Mouse (Mus musculus): ENCODE measurements around the gene Chd3. TPM values are rescaled to one million over a fixed set of nuclear protein-coding genes. Genes with fewer than 3 reads are reported as not detected.

Gene Chd3
- polyA plus RNA-seq, 1 experiment from 2014 or later: 68.9 TPM

DNA sequence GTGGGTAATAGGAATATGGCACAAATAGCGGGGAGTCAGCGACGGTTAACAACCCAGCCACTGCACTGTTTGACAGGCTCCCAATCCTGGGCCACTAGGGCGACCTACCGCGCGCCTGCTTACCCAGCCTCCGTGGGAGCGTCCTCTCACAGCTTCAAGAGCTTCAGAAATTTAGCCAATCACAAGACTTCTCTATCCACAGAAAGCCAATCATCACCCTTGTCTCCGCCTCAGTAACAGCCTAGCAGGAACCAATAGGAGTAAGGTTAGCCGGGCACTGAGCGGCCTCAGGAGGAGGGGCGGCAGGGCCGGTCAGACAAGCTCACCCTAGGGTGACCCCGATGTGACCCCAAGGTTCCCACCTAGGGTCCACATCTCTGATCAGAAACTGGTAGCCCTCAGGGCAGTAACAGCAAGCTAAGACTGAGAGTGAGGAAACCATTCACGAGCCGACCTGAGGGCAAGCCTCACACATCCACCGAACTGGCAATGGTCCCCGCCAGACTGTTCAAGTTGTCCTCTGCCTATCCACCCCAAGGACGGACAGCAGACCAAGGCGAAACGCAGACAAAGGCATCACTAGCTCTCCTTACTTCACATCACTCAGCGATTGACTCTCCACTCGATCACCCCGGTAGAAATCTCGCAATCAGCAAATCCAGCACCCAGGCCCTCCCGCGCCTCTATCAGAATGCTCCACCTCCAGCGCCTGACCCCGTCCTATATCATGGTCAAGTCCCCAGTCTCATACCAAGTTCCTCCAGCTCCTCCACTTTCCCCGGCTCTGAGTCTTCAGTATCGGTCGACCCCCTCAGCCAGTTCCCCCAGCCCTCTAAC is 39.6 kb upstream of the Chd3 start:
- H3K36me3 ChIP-seq (ENCODE audit: control insufficient read depth, insufficient read depth, low read length): peaks cover 62% of the 10 kb centered on the region
- no peaks in the 10 kb centered on the region for H3K9me3 ChIP-seq (ENCODE audit: control insufficient read depth, low read length)
- H3K4me2 ChIP-seq (ENCODE audit: low read depth, low read length): peak overlapping the region; percentile 92
- peak; percentile 97 for DNase-seq (ENCODE audit: low spot score)
- H3K27me3 ChIP-seq (replicated peaks; ENCODE audit: control insufficient read depth, insufficient read depth, low read length): no peaks in the 10 kb centered on the region
- peak overlapping the region; percentile 77 for H3K4me3 ChIP-seq (ENCODE audit: low read depth, low read length)
- ATAC-seq (ENCODE audit: low read depth): peak; percentile 82
- peak overlapping the region; percentile 90 for H3K9ac ChIP-seq (ENCODE audit: low read depth, low read length)
- H3K4me1 ChIP-seq (ENCODE audit: control insufficient read depth, insufficient read depth, low read length): peaks cover 31% of the 10 kb centered on the region
- WGBS: under 1% methylated on average over 32 of the region's 33 CpGs
- peak overlapping the region; percentile 97 for H3K27ac ChIP-seq (replicated peaks; ENCODE audit: low read depth, low read length)

GRCm38 (mm10) chr11:69407724-69408004 is 38.5 kb upstream of the Chd3 start:
- H3K27me3 ChIP-seq (replicated peaks; ENCODE audit: control insufficient read depth, insufficient read depth, low read length): no peaks in the 10 kb centered on the region
- H3K27ac ChIP-seq (replicated peaks; ENCODE audit: low read depth, low read length): no peak overlapping the region
- H3K9me3 ChIP-seq (ENCODE audit: control insufficient read depth, low read length): no peaks in the 10 kb centered on the region
- ATAC-seq (ENCODE audit: low read depth) (no peak), DNase-seq (ENCODE audit: low spot score) (no peak)
- peaks cover 65% of the 10 kb centered on the region for H3K36me3 ChIP-seq (ENCODE audit: control insufficient read depth, insufficient read depth, low read length)
- 0 out of 2 replicates have a peak overlapping the region, but pooled peaks have one; percentile 90 for H3K9ac ChIP-seq (ENCODE audit: low read depth, low read length)
- H3K4me1 ChIP-seq (ENCODE audit: control insufficient read depth, insufficient read depth, low read length): peaks cover 20% of the 10 kb centered on the region
- H3K4me2 ChIP-seq (ENCODE audit: low read depth, low read length): peak overlapping the region; percentile 92
- WGBS: 93% methylated on average over 4 of the region's 4 CpGs
- H3K4me3 ChIP-seq (ENCODE audit: low read depth, low read length): no peak overlapping the region

DNA sequence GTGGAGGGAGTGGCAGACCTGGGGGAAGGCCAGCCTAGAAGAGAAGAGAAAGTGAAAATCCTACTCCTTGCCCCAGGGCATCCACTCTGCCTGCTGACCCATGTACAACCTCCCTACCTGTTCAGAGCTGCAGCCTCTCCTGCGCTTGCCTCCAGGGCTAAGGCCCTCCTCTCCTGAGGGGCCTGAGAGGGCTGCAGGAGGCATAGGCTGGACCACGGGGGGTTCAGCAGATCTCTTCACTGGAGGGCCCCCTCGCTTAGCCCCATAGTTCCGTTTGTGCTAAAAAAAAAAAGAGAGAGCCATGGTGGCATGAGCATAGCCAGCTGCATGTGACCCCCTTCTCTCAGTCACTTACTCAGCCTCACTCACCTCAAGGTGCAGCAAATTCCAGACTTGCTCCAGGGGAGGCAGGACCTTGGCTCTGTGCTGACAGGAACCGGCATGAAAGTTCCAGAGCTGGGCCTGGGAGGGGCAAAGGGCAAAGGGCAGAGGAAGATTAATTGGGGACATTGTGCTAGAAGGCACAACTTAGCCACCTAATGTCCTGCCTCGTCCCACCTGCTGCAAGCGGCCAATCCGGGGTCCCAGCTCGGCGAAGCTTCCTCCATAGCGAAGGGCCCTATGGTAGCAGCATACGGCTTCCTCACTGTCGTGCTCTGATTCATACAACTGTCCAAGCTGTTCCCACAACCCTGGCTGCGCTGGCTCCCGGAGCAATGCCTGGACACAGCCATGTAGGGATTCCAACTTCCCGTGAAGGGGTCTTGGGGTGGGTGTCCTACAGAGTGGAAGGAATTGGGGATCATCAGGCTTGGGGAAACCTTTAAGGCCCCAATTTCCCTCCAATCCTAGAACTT is 37.9 kb upstream of the Chd3 start:
- H3K4me3 ChIP-seq (ENCODE audit: low read depth, low read length): no peak overlapping the region
- peaks cover 15% of the 10 kb centered on the region for H3K4me1 ChIP-seq (ENCODE audit: control insufficient read depth, insufficient read depth, low read length)
- no peak overlapping the region for H3K27ac ChIP-seq (replicated peaks; ENCODE audit: low read depth, low read length)
- H3K4me2 ChIP-seq (ENCODE audit: low read depth, low read length): no peak overlapping the region
- H3K9me3 ChIP-seq (ENCODE audit: control insufficient read depth, low read length): no peaks in the 10 kb centered on the region
- H3K27me3 ChIP-seq (replicated peaks; ENCODE audit: control insufficient read depth, insufficient read depth, low read length): no peaks in the 10 kb centered on the region
- DNase-seq (ENCODE audit: low spot score) (no peak), ATAC-seq (ENCODE audit: low read depth) (no peak)
- H3K9ac ChIP-seq (ENCODE audit: low read depth, low read length): no peak overlapping the region
- H3K36me3 ChIP-seq (ENCODE audit: control insufficient read depth, insufficient read depth, low read length): peaks cover 63% of the 10 kb centered on the region
- 87% methylated on average over 16 of the region's 16 CpGs for WGBS

DNA sequence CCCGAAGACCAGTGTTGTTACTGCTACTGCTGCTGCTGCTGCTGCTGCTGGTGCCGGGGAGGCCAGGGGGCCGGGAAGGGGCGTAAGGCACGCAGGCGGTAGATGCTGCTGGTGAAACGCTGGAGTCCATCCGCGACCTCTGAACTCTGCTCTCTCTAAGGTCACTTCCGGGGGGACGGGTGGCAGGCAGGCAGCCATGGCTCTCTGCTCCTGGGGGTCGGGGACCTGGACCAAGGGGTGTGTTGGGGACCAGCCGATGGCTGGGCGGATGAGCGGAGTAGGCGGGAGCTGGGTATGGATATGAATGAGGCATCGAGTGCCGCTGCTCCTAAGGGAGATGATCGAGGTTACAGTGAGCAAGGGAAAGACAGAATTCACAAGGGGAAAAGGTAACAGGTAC is 37.1 kb upstream of the Chd3 start:
- no peaks in the 10 kb centered on the region for H3K27me3 ChIP-seq (replicated peaks; ENCODE audit: control insufficient read depth, insufficient read depth, low read length)
- no peak overlapping the region for H3K4me2 ChIP-seq (ENCODE audit: low read depth, low read length)
- ATAC-seq (ENCODE audit: low read depth) (no peak), DNase-seq (ENCODE audit: low spot score) (no peak)
- peaks cover 10% of the 10 kb centered on the region; the same call in 1 of the 2 replicates for H3K4me1 ChIP-seq (ENCODE audit: control insufficient read depth, insufficient read depth, low read length)
- no peak overlapping the region for H3K27ac ChIP-seq (replicated peaks; ENCODE audit: low read depth, low read length)
- H3K9me3 ChIP-seq (ENCODE audit: control insufficient read depth, low read length): no peaks in the 10 kb centered on the region
- WGBS: 87% methylated on average over 19 of the region's 19 CpGs
- no peak overlapping the region for H3K4me3 ChIP-seq (ENCODE audit: low read depth, low read length)
- H3K9ac ChIP-seq (ENCODE audit: low read depth, low read length): no peak overlapping the region
- H3K36me3 ChIP-seq (ENCODE audit: control insufficient read depth, insufficient read depth, low read length): peaks cover 69% of the 10 kb centered on the region

GRCm38 (mm10) chr11:69405397-69406200 is 36.4 kb upstream of the Chd3 start:
- 88% methylated on average over 21 of the region's 24 CpGs for WGBS
- Histone ChIP-seq H3K9ac (ENCODE audit: low read depth, low read length) (no peak overlapping the region), H3K36me3 (ENCODE audit: control insufficient read depth, insufficient read depth, low read length) (peaks cover 76% of the 10 kb centered on the region), H3K4me3 (ENCODE audit: low read depth, low read length) (no peak overlapping the region), H3K27ac (replicated peaks; ENCODE audit: low read depth, low read length) (no peak overlapping the region), H3K27me3 (replicated peaks; ENCODE audit: control insufficient read depth, insufficient read depth, low read length) (no peaks in the 10 kb centered on the region; the same call in 1 of the 2 replicates), H3K4me1 (ENCODE audit: control insufficient read depth, insufficient read depth, low read length) (peaks cover 10% of the 10 kb centered on the region; the same call in 1 of the 2 replicates), H3K9me3 (ENCODE audit: control insufficient read depth, low read length) (no peaks in the 10 kb centered on the region), H3K4me2 (ENCODE audit: low read depth, low read length) (no peak overlapping the region)
- no peak for ATAC-seq (ENCODE audit: low read depth)
- no peak for DNase-seq (ENCODE audit: low spot score)

- Histone ChIP-seq H3K9me3 (ENCODE audit: control insufficient read depth, low read length) (no peaks in the 10 kb centered on the region), H3K4me1 (ENCODE audit: control insufficient read depth, insufficient read depth, low read length) (peaks cover 10% of the 10 kb centered on the region), H3K36me3 (ENCODE audit: control insufficient read depth, insufficient read depth, low read length) (peaks cover 84% of the 10 kb centered on the region), H3K9ac (ENCODE audit: low read depth, low read length) (no peak overlapping the region), H3K27me3 (replicated peaks; ENCODE audit: control insufficient read depth, insufficient read depth, low read length) (no peaks in the 10 kb centered on the region; the same call in 1 of the 2 replicates), H3K4me2 (ENCODE audit: low read depth, low read length) (no peak overlapping the region), H3K27ac (replicated peaks; ENCODE audit: low read depth, low read length) (no peak overlapping the region), H3K4me3 (ENCODE audit: low read depth, low read length) (no peak overlapping the region)
- 93% methylated on average over 10 of the region's 24 CpGs for WGBS
- ATAC-seq (ENCODE audit: low read depth) (no peak), DNase-seq (ENCODE audit: low spot score) (no peak)
These were observed 35.6 kb upstream of the Chd3 start for GRCm38 (mm10) chr11:69404595-69405396.

DNA sequence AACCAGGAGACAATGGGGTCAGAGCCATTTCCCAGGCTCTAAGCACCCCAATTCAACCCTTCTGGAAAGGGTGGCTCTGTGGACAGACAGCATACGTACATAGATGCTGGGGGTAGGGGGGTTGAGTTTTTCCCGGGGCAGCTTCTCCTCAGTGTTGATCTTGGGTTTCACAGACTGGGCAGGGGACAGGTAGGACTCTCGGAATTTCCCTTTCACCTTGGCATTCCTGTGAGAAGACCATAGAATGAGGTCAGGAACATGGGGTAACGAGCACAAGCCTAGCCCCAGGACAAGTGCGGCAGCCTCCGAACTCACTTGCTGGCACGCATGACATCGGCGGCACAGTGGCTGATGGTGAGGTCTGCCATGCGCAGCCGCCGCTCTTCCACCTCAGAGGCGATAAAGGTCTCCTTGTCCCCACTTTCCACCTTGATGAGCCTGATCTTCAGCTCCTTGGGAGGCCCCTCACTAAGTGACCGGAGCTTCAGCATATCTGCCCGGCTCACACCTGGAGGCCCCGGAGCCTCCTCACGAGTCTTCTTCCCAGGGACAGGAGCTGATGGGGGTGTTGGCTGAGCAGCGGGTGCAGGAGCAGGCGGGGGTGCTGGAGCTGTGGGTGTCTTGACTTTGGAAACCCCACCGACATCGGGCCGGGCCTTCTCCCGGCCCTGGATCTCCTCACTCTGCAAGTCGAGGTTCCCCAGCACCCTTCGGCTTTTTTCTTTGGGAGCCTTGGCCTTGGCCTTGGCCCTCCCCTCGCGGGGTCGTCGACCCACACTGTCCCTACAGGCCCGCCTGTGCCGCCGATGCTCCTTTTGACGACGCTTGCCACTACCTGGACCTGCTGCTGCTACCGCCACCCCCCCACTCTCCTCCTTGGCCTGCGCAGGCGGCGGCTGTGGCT is 34.7 kb upstream of the Chd3 start:
- ATAC-seq (ENCODE audit: low read depth) (no peak), DNase-seq (ENCODE audit: low spot score) (no peak)
- Histone ChIP-seq H3K27me3 (replicated peaks; ENCODE audit: control insufficient read depth, insufficient read depth, low read length) (no peaks in the 10 kb centered on the region; the same call in 1 of the 2 replicates), H3K9ac (ENCODE audit: low read depth, low read length) (no peak overlapping the region), H3K4me1 (ENCODE audit: control insufficient read depth, insufficient read depth, low read length) (peaks cover 8% of the 10 kb centered on the region), H3K4me2 (ENCODE audit: low read depth, low read length) (no peak overlapping the region), H3K9me3 (ENCODE audit: control insufficient read depth, low read length) (no peaks in the 10 kb centered on the region), H3K36me3 (ENCODE audit: control insufficient read depth, insufficient read depth, low read length) (peaks cover 93% of the 10 kb centered on the region), H3K4me3 (ENCODE audit: low read depth, low read length) (no peak overlapping the region), H3K27ac (replicated peaks; ENCODE audit: low read depth, low read length) (no peak overlapping the region)
- WGBS: 93% methylated on average over 32 of the region's 38 CpGs
